Mouse (Mus musculus) megakaryocyte, embryonic 14.5 days (primary cell): ENCODE results near the gene Rnf38.

Source experiments
- FLI1 ChIP-seq: IDR thresholded peaks from 2 replicates; pipeline ENCODE4 v1.6.1; 2012; ENCODE audit warnings: low read length, inconsistent platforms, mixed read lengths
- GATA1 ChIP-seq: IDR thresholded peaks from 3 replicates; pipeline ENCODE4 v1.6.1; 2012; ENCODE audit warnings: mixed read lengths, low read length, inconsistent platforms, borderline replicate concordance

DNA sequence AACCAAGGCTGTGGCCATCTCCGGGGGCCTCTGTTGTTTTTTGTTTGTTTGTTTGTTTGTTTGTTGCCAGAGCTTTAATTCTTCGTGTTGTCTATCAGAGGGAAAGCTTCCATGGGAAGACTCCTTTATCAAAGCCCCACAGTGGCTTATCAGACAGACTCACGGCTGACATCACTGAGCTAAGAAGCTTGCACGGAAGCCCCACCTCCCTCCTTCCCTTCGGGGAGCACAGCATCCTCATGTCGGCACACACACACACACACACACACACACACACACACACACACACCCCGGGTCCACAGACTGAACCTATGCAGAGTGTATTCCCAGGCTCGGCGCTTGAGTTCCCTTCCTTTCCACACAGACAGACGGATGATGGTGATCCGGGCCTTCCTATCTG, 141.2 kb downstream of the Rnf38 start:
- TF ChIP-seq GATA1 (no peak), FLI1 (no peak)
